Mouse (Mus musculus): ENCODE results near the gene Slc47a1.
"Not testable (repeated sequence)": the region's sequence is repeated elsewhere in the genome, so short reads cannot be mapped to it uniquely, and the experiment has no call there.

The Slc47a1 gene

DNA sequence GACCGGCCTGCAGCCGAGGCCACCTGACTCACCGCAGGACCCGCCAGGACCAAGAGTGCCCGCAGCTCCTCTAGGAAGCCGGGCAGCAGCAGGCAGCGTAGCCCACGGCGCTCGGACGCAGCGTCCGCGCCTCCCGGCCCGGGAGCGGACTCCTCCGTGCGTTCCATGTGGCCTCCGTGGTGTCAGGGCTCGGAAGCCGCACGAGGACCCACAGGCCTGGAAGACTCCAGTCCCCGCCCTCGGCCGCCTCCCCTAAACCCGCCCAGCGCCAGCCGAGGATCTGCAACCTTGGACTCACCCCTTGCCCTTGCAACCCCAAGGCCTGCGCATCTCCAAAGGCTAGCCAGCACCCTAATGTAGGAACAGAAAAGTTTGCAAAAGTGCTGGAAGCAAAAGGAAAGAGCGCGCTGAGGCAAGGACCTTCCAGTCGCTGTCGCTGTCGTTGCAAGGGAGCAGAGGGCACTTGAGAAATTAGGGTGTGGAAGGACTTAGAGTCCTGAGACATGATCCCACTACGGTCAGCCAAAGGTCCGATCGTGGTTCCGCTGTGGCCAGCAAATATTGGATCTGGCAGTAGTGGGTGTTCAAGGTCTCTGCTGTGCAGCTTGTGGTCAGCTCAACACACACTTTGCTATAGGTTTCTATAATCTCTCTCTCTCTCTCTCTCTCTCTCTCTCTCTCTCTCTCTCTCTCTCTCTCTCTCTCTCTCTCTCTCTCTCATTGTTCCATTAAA lies at the start of gene Slc47a1:
Slc47a1 (minus strand) TSS at position 465 of the 733 bp plus-strand sequence.
- CTCF ChIA-PET: no interaction called here

DNA sequence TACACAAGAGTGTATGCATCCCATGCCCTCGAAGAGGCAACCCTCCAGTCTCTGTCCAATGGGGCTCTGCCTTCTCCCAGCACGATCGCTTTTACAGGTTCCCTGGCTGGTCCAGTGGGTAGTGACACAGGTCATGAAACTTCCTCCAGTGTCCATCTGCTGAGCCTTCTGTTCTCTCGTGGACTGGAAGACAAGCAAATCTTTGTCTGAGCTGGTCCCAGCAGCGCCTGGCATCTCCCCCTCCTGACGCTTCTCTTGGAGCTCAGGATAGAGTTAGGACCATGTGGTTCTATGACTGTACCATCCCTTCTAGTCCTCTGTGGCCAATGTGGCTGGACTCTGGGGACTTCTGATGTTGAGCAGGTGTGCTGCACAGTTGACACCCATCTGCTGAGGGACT lies 41.1 kb upstream of the Slc47a1 start:
- CTCF ChIA-PET: no interaction called here

DNA sequence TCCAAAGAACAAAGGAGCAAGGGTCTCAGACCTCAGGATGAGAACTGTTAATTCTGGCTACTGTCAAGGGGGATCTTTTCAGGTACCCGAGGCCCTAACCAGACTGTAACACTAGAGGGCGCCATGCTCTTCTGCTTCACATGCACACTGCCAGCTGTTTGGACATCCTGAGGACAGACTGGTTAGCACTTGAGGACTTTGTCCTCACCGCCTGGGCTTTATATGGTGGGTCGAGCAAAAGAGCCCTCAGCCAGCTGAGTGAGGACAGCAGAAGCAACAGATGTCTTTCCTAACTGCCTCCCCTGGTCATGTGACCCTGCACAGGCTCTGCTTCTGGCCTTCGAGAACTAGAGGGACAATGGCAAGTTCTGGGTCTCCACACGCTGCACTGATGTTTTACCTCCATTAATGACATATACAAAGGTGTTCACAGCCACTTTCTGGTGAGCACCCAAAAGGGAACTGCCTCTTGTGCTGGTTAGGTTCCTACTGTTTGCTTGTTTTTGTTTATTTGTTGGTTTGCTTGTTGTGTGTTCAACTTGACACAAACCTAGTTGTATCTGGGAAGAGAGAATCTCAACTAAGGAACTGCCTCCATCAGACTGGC lies 39.9 kb upstream of the Slc47a1 start:
- CTCF ChIA-PET: interaction anchor here (0.6 to 1.7 kb wide), 4 partner anchors 83 to 205 kb away, joined by 4 to 6 read pairs (median 4); partner anchors contain the start of gene B9d1

DNA sequence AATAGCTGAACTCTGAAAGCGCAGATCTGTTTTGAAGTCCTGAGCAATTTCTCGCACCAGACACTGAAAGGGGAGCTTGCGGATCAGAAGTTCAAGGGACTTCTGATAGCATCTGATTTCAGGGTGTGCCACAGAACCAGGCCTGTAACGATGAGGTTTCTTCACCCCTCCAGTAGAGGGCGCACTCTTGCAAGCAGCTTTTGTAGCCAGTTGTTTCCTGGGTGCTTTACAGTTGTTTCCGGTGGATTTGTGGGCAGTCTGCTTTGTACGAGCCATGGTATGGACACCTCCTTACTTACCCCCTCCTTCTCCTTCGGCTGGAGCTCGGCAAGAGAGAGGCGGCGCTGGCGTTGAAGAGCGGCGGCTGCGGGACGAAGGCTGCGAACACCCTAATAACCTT lies 38.4 kb upstream of the Slc47a1 start:
- CTCF ChIA-PET: interaction anchor here (1.7 kb wide), 1 partner anchor 88 kb away, joined by 5 read pairs; the partner anchor contains the start of gene B9d1

DNA sequence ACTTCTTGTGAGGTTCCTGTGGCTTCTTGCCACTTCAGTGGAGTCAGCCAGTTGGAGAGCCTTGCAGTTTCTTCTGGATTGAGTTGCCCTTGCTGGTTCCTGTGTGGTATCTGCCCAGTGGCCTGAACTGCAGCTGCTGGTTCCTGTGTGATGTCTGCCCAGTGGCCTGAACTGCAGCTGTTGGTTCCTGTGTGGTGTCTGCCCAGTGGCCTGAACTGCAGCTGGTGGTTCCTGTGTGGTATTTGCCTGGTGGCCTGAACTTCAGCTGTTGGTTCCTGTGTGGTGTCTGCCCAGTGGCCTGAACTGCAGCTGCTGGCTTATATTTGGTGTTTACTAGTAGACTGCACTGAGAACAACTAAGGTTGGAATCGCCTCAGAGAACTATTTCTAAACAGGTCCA lies 37.3 kb upstream of the Slc47a1 start:
- CTCF ChIA-PET: interaction anchor here (0.5 kb wide), 1 partner anchor 82 kb away, joined by 3 read pairs; no protein-coding TSS in a partner anchor

DNA sequence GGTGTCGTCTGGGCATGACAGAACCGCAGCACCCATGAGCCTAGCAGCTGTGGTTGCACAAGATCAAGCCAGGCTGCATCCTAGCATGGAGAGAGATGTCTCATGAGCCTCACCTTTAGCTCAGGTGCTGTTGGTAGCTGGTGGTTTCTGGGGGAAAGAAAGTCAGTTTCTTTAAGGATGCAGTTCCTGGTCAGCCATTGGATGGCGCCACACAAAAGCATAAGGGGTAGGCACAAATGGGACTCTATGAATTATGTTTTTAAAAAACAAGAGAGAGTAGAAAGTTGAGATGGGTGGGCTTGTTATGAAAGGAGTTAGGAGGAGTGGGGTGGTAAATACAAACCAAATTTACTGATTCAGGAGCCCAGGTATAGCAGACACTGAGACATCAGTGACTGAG lies 36.4 kb upstream of the Slc47a1 start:
- CTCF ChIA-PET: no interaction called here

DNA sequence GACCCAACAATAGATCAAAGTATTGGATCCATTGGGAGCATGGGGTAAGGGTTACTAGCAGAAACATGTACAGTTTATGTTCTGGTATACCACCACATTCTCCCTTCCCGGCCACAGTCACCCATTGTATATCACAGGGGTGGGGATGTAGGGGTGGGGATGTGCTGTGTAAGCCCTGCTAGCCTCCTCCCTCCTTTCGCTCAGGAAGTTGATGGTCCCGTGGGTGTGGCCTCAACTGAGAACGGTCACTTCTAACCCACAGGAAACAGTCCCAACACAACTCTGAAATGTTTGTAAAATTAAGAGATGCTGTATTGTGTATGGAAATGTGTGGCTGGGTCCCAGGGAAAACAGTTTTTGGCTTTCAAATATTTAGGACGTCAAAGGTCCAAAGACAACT lies 35.3 kb upstream of the Slc47a1 start:
- CTCF ChIA-PET: interaction anchor here (0.5 to 1.8 kb wide), 2 partner anchors 22 to 95 kb away, joined by 8 to 10 read pairs; no protein-coding TSS in a partner anchor

DNA sequence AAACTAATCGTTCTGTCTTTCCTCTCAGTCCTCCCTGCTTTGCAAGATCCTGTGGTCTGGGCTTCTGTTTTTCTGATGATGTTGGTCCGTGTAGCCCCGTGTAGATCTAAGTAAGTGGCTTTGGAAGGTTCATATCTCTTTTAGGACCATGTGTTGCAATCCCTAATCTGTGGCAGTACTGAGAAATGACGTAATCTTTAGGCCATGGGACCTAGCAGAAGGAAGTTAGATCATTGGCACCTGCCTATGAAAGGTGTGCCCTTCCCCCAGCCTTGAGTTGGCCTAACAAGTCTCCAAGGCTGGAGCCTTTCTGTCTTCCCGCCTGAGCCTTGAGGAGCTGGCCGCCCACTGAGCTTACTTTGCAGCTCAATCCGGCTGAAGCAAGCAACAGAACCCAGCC lies 33.7 kb upstream of the Slc47a1 start:
- CTCF ChIA-PET: interaction anchor here (1.8 kb wide), 1 partner anchor 96 kb away, joined by 8 read pairs; no protein-coding TSS in a partner anchor

DNA sequence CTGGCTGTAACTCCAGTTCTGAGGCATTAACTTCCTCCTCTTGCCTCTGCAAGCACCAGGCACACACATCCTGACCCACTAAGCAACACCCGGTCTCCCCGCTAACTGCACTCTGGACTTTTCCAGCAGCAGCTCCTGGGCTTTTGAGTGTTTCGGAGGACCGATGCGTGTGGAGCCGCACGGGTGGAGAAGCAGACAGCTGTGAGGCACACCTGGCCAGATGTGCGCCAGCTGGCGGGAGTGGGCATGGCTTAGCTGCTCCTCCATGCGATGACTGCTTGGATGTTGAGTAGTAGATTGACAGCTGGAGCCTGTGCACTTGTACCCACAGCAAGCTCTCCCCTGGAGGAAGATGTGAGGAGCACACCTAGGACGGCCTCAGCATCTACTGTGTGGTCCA lies 33.1 kb upstream of the Slc47a1 start:
- CTCF ChIA-PET: interaction anchor here (1.0 kb wide), 1 partner anchor 93 kb away, joined by 8 read pairs; no protein-coding TSS in a partner anchor

DNA sequence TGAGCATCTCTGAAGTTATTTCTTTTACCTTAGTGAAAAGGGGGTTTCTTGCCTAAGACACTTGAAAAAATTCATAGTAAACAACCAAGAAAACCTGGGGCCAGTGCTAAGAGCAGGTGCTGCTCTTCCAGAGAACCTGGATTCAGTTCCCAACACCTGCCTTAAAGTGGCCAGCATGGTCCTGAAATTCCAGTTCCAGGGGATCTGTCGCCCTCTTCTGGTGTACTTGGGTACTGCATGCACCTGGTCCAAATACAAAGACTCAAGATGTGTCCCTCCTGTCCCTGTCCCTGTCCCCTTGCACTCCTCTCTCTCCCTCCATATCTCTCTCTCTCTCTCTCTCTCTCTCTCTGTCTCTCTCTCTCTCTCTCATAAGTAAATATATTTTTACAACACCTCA lies 32.0 kb upstream of the Slc47a1 start:
- CTCF ChIA-PET: interaction anchor here (1.0 kb wide), 1 partner anchor 94 kb away, joined by 8 read pairs; no protein-coding TSS in a partner anchor

DNA sequence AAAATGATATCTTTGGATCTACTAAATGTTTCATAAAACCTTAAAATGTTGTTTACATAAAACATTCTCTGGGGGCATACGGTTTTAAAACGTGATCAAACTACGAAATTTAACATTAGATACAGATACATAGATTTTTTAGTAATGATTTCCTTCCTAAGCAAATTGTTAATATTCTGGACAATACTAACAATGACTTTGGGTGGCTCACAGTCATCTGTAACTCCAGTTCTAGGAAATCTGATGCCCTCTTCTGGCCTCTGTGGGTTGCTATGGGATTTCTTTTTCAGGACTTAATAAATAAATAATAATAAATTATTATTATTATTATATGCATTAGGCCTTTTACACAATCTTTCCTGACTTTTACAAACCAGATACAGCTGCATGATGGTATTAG lies 30.9 kb upstream of the Slc47a1 start:
- CTCF ChIA-PET: interaction anchor here (1.2 kb wide), 1 partner anchor 10 kb away, joined by 7 read pairs; no protein-coding TSS in a partner anchor

DNA sequence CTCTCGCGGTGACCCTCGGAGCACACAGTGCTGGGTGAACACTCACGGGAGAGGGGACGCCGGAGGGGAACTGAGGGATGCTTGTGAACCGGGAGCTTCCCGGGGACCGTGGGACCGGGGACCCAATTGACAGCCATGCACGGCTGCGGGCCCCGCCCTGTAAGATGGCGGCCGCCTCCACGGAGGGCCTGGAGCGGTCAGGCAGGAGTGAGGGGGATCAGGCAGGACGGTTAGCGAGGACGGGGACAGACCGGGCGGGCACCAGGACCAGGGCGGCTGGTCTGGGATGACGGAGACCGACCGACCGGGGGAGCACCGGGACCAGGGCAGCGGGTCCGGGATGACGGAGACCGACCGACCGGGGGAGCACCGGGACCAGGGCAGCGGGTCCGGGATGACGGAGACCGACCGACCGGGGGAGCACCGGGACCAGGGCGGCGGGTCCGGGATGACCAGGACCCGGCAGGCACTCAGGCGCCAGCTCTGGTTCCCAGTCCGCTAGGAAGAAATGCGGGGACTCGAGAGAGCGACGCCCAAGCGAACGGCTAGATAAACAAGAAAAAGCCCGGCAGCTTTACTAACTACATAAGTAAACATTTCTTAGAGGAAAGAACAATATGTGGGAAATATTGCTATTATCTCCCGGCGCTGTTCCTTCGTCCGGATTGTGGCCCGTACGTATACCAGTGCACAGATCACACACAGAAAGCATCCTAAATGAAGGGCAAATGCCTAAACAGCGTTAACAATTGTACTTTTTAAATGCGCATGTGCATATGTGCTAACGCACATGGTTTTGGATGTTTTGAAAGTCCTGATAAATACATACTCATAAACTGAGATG lies 30.3 kb upstream of the Slc47a1 start:
- CTCF ChIA-PET: interaction anchor here (0.8 to 1.2 kb wide), 2 partner anchors 9 to 85 kb away, joined by 3 to 7 read pairs; no protein-coding TSS in a partner anchor

DNA sequence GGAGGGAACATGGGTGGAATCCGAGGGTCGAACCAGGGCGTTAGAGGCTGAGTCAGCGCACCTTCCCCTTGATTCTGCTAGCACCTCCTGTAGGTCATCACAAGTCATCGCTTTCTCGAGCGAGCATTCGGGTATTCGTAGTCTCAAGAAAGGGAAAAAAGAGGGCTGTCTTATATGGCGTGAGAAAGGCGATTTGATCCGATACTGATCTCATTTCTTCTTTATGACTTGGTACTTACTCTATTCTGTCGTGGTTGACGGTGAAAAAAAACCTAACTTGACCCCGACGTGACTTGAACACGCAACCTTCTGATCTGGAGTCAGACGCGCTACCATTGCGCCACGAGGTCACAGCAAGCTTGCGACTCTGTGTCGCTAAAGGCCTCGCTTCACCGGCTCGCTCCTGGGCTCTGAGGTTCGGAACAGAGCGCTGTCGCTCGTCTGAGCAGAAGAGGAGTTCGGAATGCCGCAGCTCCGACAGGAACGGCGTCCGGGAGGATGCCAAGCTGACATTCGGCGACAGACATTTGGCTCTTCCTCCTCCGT lies 29.6 kb upstream of the Slc47a1 start:
- CTCF ChIA-PET: interaction anchor here (0.6 to 1.2 kb wide), 3 partner anchors 9 to 219 kb away, joined by 3 to 7 read pairs (median 6); no protein-coding TSS in a partner anchor

DNA sequence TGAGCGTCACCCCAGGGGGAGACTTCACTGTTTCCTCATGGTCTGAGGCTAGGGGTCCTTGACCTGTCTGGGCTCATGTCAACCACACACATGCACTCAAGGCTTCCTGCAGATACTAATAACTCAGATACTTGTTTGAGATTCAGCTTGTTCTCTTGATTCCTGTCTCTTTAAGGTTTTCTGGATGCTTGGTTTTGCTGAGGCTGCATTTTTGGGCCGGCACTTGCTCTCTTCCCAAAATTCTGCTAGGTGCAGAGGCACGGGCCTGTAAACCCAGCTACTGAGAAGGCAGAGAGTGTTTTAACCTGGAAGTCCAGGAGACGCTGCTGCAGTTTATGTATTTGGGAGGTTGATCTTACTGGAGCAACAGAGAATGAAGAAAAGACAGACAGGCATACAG lies 23.6 kb upstream of the Slc47a1 start:
- CTCF ChIA-PET: no interaction called here

DNA sequence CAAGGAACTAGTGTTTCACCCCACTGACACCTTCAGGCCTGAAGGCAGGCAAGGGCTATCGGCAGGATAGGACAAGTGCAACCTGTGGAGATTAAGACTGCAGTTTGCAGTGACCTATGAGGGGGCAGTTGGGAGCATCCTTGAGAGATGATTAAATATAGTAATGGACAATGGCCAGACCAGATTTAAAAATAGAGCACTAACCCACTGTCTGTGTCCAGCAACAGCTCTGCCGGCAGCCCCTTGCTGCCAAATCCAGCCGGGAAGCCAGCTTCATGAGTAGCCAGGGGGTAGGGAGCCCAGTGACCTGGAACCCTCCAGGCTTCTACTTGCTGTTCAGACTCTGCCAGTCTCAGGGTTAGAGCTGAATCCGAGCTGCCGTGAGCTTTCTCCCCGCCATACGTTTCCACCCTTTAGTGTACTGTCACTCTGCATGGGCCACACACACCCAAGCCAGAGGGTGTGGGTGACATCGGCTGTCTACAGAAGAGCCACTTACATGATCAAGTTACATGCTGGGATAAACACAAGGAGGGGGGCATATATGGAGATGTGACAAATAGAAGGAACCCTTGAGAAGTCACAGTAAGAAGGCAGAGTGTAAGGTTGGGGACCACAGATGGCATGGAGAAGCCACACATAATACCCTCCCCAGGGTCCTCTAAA lies 22.7 kb upstream of the Slc47a1 start:
- CTCF ChIA-PET: no interaction called here

DNA sequence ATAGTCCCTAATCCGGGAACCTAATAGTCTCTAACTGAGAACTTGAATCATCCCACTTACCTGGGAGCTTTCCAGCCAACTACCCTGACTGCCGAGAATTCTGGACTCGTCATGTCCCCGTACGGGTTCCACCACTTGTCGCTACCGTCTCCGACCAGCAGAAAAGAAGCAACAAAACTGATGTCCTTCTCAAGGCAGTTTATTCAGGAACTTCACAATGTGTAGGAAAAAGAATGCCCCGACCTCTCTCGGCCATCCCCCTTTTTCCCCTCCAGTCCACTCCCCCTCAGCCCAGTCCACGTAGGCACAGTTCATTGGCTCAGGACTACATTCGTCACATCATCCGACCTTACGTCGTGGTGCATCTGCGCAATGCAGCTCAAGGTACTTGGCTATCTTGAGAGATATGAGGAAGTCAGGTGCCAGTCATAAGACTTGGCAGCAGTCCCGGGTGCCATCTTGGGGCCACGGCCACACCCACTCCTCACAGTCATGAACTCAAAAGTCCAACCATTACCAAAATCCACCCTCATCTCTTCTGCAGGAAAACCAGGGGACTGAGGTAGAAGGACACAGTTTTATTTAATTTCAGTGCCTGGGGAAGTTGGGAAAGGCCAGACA lies 19.4 kb upstream of the Slc47a1 start:
- CTCF ChIA-PET: not testable (repeated sequence)

DNA sequence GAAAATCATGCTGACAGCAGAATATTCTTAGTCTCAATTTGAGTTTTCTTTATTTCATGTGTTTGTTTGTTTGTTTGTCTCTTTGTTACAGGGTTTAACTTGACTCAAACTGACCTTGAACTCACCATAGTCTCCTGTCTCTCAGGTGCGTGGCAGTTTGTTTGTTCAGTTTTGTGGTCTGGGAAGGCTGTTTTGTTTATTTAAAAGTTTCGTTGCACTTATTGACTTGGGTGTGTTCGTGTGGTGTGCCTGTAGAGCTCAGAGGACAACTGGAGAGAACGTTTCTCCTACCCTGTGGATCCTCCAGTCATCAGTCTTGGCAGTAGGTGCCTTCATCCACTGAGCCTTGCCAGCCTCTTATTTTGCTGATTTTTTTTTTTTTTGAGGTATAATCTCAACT lies 10.8 kb upstream of the Slc47a1 start:
- CTCF ChIA-PET: interaction anchor here (0.7 to 1.2 kb wide), 2 partner anchors 32 to 129 kb away, joined by 3 to 4 read pairs; no protein-coding TSS in a partner anchor

DNA sequence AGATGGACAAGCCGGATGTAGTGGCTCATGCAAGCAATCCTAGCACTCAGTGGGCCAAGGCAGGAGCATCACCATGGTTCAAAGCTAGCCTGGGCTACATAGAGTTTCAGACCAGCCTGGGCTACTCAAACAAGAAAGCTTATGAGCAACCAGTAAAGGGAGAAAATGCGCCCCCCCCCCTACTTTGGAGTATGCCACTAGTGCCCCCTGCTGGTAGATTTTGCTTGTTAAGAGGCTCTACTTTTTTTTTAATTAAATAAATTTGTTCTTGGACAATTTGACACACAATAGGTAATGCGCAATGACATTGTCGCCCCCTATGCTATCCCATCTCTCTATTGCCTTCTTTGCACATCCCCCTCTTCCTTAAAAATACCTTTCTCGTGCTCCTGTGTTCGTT lies 9.9 kb upstream of the Slc47a1 start:
- CTCF ChIA-PET: interaction anchor here (0.7 to 1.2 kb wide), 3 partner anchors 31 to 112 kb away, joined by 3 to 16 read pairs (median 3); no protein-coding TSS in a partner anchor

DNA sequence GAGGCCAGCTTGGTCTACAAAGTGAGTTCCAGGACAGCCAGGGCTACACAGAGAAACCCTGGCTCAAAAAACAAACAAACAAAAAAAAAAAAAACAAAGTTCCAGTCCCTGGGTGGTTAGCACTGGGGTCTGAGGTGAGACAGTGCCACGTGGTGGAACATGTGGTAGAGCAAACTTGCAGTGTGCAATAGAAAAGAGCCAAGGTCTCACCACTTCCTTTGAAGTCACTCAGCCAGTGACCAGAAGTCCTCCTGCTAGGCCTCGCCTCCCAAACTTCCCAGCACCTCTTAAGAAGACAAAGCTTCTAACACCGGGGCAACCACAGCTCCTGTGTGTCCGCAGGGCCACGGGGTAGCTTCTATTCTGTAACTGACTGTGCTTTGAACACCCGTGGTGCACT lies 9.1 kb upstream of the Slc47a1 start:
- CTCF ChIA-PET: no interaction called here

DNA sequence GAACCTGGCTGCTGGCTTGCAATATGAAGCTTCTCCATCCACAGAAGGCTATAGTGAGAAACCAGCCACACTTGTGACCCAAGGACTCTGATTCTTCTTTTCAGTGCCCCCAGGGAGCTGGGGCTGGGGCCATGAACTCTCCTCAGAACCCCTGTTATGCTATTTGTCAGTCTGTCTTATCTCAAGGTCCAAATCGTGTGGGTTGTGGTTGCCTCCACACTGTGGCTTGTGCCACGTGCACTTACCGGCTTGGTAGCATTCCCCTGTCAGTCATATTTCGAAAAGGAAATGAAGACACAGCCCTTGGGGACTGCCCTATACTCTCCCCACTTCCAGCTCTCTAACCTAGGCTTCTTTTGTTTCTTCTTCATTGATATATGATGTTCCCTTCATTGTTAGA lies 7.6 kb upstream of the Slc47a1 start:
- CTCF ChIA-PET: no interaction called here
